Mouse (Mus musculus) natural killer cell, adult 2 months (primary cell): ENCODE data around the gene Ankrd63.
A peak's percentile ranks its signal among the peaks of the same experiment; 100 is the strongest.

Experiments used
- DNase-seq, 2 experiments: peaks; one replicate each; pipeline ENCODE4 v3.0.0; 2022; ENCODE audit warnings: low spot score in 2 of 2

Ankrd63 gene

GRCm38 (mm10) chr2:118662902-118663803 lies 40.6 kb downstream of the Ankrd63 start, which contains the start of gene Pak6:
Pak6 (plus strand) TSS chr2:118663303.
- DNase-seq = peak in 1 of 2 experiments; percentile 42

- DNase-seq = no peak
These were observed 41.9 kb downstream of the Ankrd63 start for GRCm38 (mm10) chr2:118661891-118662290.

GRCm38 (mm10) chr2:118659998-118660452 lies 43.7 kb downstream of the Ankrd63 start:
- DNase-seq = peak in 1 of 2 experiments; percentile 32

- DNase-seq = no peak
These were observed 44.3 kb downstream of the Ankrd63 start for GRCm38 (mm10) chr2:118659493-118659892.

- DNase-seq = no peak
These were observed 44.7 kb downstream of the Ankrd63 start for GRCm38 (mm10) chr2:118659077-118659476.

- DNase-seq = no peak
These were observed 45.3 kb downstream of the Ankrd63 start for GRCm38 (mm10) chr2:118658457-118658856.

- DNase-seq = no peak
These were observed 47.0 kb downstream of the Ankrd63 start for GRCm38 (mm10) chr2:118656688-118657281.

GRCm38 (mm10) chr2:118650697-118651096 lies 53.1 kb downstream of the Ankrd63 start:
- DNase-seq = peak in 1 of 2 experiments; percentile 35
